Mouse (Mus musculus) stomach, postnatal 0 days (tissue): ENCODE data around the gene Car5a. TPM values are rescaled to one million over a fixed set of nuclear protein-coding genes. Genes with fewer than 3 reads are reported as not detected.

ENCODE experiments used
- ATAC-seq: fragments of 200-750 bp; cut with Nextera tagmentation; 2 replicates; pipeline ENCODE4 v1.8.0; 2017; ENCODE audit not compliant: low FRiP score, low TSS enrichment
- DNase-seq: peaks from one replicate; pipeline ENCODE4 v3.0.0-alpha.2; 2016; ENCODE audit warnings: low spot score
- H3K27ac ChIP-seq: fragments of 300-500 bp; sonication (generic); replicated peaks from 2 replicates; pipeline ENCODE4 v1.5.1; 2014; ENCODE audit warnings: mild to moderate bottlenecking, control low read depth
- H3K27me3 ChIP-seq: fragments of 300-500 bp; sonication (generic); 2 replicates; pipeline ENCODE4 v1.6.1; 2014; ENCODE audit warnings: low read length; ENCODE audit not compliant: control insufficient read depth, insufficient read depth
- H3K36me3 ChIP-seq: fragments of 300-500 bp; sonication (generic); 2 replicates; pipeline ENCODE4 v1.6.1; 2014; ENCODE audit warnings: low read length, mixed read lengths; ENCODE audit not compliant: control insufficient read depth, insufficient read depth
- H3K4me1 ChIP-seq: fragments of 300-500 bp; sonication (generic); replicated peaks from 2 replicates; pipeline ENCODE4 v1.6.1; 2014; ENCODE audit warnings: antibody characterized with exemption; ENCODE audit not compliant: control insufficient read depth, insufficient read depth
- H3K4me2 ChIP-seq: fragments of 300-500 bp; sonication (generic); replicated peaks from 2 replicates; pipeline ENCODE4 v1.6.1; 2014; ENCODE audit warnings: low read depth, mild to moderate bottlenecking, control low read depth, moderate library complexity
- H3K4me3 ChIP-seq: fragments of 300-500 bp; sonication (generic); 2 replicates; pipeline ENCODE4 v1.5.1; 2014; ENCODE audit warnings: low read depth, low read length, control low read depth
- H3K9ac ChIP-seq: fragments of 300-500 bp; sonication (generic); 2 replicates; pipeline ENCODE4 v1.6.1; 2014; ENCODE audit warnings: mild to moderate bottlenecking, low read length, control low read depth, mixed read lengths
- H3K9me3 ChIP-seq: fragments of 300-500 bp; sonication (generic); 2 replicates; pipeline ENCODE4 v1.6.1; 2016; ENCODE audit warnings: low read length; ENCODE audit not compliant: control insufficient read depth
- CTCF ChIP-seq: IDR thresholded peaks from 2 replicates; pipeline ENCODE4 v1.5.1; 2016; ENCODE audit warnings: antibody characterized with exemption, low read depth, mild to moderate bottlenecking, moderate library complexity
- EP300 ChIP-seq: optimal IDR thresholded peaks from 2 replicates; pipeline ENCODE3; 2016; ENCODE audit warnings: antibody characterized with exemption
- WGBS: fragments of 180-500 bp; shearing (Covaris S2); extraction: QIAGEN DNeasy Blood & Tissue Kit; methylation state at CpG from one replicate; pipeline ENCODE4 v1.1.7; 2014; 5-methylcytosine and 5-hydroxymethylcytosine counted together
- polyA plus RNA-seq: library from polyadenylated mRNA; unstranded; fragments of >200 nt; fragmentation: Nextera tagmentation; extraction: Ambion mirVana; gene quantifications from 2 replicates; pipeline ENCODE4 v1.2.1, GENCODE M21; 2015

The Car5a gene
- polyA plus RNA-seq, 1 experiment from 2014 or later, result 0.30 TPM

DNA sequence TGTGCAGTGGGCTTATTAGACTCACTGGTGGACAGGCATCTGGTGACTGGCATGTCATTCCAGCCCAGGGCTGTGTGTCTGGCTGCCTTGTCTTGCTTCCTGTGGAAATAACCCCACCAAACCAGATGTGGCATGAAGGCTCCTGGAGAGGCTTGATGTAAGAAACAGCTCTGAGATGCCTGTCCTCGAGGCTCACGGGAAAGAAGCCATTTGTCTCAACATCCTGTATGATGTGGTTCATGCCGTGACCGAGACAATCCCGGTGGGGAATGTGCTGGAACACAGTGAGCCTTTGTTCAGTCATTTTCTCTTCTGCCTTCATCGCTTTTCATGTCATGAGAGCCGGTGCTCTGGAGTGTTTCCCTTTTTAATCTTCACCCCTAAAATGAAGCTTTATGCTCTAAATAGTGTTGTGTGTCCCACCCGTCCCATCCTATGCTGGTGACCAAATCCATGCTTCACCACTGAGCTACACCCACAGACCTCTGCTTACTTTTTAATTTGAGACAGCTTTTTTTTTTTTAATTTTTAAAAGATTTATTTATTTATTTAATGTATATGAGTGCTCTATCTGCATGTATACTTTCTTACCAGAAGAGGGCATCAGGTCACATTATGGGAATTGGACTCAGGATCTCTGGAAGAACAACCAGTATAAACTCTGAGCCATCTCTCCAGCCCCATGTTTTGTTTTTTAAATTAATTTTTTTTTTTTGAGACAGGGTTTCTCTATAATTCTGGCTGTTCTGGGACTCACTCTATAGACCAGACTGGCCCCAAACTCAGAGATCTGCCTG is 20.2 kb upstream of the Car5a start:
- Histone ChIP-seq H3K9ac (no peak overlapping the region), H3K27ac (no peak overlapping the region), H3K27me3 (no peaks in the 10 kb centered on the region), H3K36me3 (no peaks in the 10 kb centered on the region), H3K4me3 (no peak overlapping the region), H3K9me3 (no peaks in the 10 kb centered on the region), H3K4me1 (peaks cover 9% of the 10 kb centered on the region), H3K4me2 (no peak overlapping the region)
- DNase-seq (no peak), ATAC-seq (no peak)
- TF ChIP-seq CTCF, result peak; percentile 46
- TF ChIP-seq EP300, result no peak
- WGBS, result 80% methylated on average over 8 of the region's 8 CpGs

DNA sequence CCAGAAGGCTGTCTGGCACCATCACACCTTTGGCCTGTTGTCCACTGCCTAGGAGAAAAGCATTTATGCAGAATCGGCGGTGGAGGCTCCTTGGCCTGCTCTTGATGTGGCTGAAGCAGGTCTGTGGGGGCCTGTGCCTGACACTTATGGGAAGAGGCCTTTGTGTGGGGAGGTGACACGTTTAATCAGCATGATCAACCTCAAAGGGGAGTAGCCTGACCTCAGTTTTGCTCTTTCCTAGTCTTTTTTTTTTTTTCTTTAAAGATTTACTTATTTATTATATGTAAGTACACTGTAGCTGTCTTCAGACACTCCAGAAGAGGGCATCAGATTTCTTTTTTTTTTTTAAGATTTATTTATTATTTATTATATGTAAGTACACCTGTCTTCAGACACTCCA is 18.2 kb upstream of the Car5a start:
- TF ChIP-seq EP300 (no peak), CTCF (no peak)
- H3K4me2 ChIP-seq, result no peak overlapping the region
- no peak for ATAC-seq
- H3K4me3 ChIP-seq, result no peak overlapping the region
- no peak overlapping the region for H3K27ac ChIP-seq
- no peaks in the 10 kb centered on the region for H3K36me3 ChIP-seq
- peaks cover 9% of the 10 kb centered on the region for H3K4me1 ChIP-seq
- no peaks in the 10 kb centered on the region for H3K9me3 ChIP-seq
- no peak for DNase-seq
- H3K9ac ChIP-seq, result no peak overlapping the region
- no peaks in the 10 kb centered on the region for H3K27me3 ChIP-seq
- 80% methylated on average over 3 of the region's 3 CpGs for WGBS

DNA sequence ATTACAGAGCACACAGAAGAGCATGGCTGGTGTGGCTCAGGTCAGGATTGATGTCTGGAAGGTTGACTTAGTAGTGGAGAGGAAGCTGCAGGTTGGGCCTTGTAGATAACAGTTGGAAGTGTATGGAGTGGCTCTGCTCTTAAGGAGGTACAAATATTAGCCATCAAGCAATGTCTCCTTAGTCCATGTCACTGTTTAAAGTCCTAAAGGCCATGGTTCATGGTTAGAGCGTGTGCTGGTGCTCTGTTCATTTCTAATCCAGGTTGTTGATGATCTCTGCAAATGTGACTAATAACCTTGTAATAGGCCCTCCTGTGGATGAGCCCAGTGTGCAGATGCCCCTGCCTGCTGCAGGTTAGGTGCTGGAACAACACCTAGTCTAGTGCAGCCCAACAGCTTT is 13.7 kb upstream of the Car5a start:
- Histone ChIP-seq H3K36me3 (no peaks in the 10 kb centered on the region), H3K27me3 (no peaks in the 10 kb centered on the region), H3K27ac (no peak overlapping the region), H3K4me2 (no peak overlapping the region), H3K9me3 (no peaks in the 10 kb centered on the region), H3K4me1 (no peaks in the 10 kb centered on the region), H3K9ac (no peak overlapping the region), H3K4me3 (no peak overlapping the region)
- DNase-seq, result no peak
- TF ChIP-seq CTCF (no peak), EP300 (no peak)
- ATAC-seq, result no peak
- WGBS, result 83% methylated on average over 1 of the region's 1 CpGs

GRCm38 (mm10) chr8:121955825-121956500 is 11.3 kb upstream of the Car5a start:
- no peak for ATAC-seq
- Histone ChIP-seq H3K9me3 (no peaks in the 10 kb centered on the region), H3K4me2 (no peak overlapping the region), H3K9ac (no peak overlapping the region), H3K27ac (no peak overlapping the region), H3K4me1 (no peaks in the 10 kb centered on the region), H3K4me3 (no peak overlapping the region), H3K36me3 (no peaks in the 10 kb centered on the region), H3K27me3 (no peaks in the 10 kb centered on the region)
- DNase-seq, result no peak
- TF ChIP-seq EP300 (no peak), CTCF (no peak)
- 63% methylated on average over 1 of the region's 1 CpGs for WGBS

GRCm38 (mm10) chr8:121954981-121955555 is 10.4 kb upstream of the Car5a start:
- no peaks in the 10 kb centered on the region for H3K4me1 ChIP-seq
- ATAC-seq, result no peak
- no peak overlapping the region for H3K4me3 ChIP-seq
- TF ChIP-seq CTCF (no peak), EP300 (no peak)
- H3K27ac ChIP-seq, result no peak overlapping the region
- H3K9ac ChIP-seq, result no peak overlapping the region
- no peak for DNase-seq
- no peak overlapping the region for H3K4me2 ChIP-seq
- no peaks in the 10 kb centered on the region for H3K27me3 ChIP-seq
- WGBS, result 62% methylated on average over 10 of the region's 10 CpGs
- H3K9me3 ChIP-seq, result no peaks in the 10 kb centered on the region
- H3K36me3 ChIP-seq, result no peaks in the 10 kb centered on the region

DNA sequence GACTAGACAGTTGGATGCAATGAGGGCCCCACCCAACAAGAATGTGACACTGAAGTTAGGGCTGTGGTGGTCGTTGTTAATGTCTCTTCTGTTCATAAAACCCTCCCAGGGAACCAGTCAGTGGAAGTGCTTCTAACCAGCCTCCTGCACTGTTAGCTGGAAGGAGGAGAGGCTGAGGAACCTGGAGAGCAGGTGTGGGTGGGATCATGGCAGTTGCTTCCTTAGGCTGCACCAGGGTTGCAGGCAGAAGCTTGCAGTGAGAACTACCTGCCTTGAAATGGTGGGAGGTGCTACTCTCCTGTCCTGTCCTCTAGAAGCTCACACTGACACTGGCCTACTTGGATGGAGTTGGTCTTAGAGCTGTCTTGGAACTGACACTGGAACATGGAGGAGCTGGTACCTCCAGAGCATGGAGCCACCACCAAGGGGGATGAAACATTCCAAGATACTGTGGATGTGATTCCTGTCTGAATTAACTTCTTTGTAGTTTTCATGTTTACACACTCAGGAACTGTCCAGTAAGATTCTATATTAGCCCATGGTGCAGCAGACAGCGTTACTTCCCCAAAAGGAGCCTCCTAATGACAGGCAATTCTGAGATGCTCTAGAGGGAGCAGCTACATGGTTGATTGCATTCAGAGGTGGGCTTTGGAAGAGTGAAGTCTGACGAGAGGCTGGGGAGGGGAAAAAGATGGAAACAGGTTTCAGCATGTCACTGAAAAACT is 9.3 kb upstream of the Car5a start:
- Histone ChIP-seq H3K9me3 (no peaks in the 10 kb centered on the region), H3K4me2 (no peak overlapping the region), H3K36me3 (no peaks in the 10 kb centered on the region), H3K4me1 (no peaks in the 10 kb centered on the region), H3K9ac (no peak overlapping the region), H3K4me3 (no peak overlapping the region), H3K27ac (no peak overlapping the region), H3K27me3 (no peaks in the 10 kb centered on the region)
- ATAC-seq (no peak), DNase-seq (no peak)
- TF ChIP-seq EP300 (no peak), CTCF (no peak)
- 65% methylated on average over 3 of the region's 3 CpGs for WGBS
